Mouse (Mus musculus): Measurements from ENCODE around the gene Cd79a. TPM values are rescaled to one million over a fixed set of nuclear protein-coding genes. Genes with fewer than 3 reads are reported as not detected.

The Cd79a gene
- polyA plus RNA-seq (2014; fragmentation: Illumina TruSeq; extraction: RNeasy Lipid Tissue Mini Kit (QIAGEN cat#74804); ENCODE audit: low read depth, low replicate concordance) = 1.3 TPM

GRCm38 (mm10) chr7:24897224-24897623, at the start of gene Cd79a:
TSS of gene Cd79a (plus strand) at chr7:24897381.

GRCm38 (mm10) chr7:24861913-24862312, 35.3 kb upstream of the Cd79a start, which contains the start of gene Gm9844:
TSS of gene Gm9844 (plus strand) at chr7:24862213.

GRCm38 (mm10) chr7:24869532-24870165, 27.5 kb upstream of the Cd79a start, which contains the start of the genes Lypd4 and Dmrtc2:
TSS of gene Lypd4 (minus strand) at chr7:24869941.
TSS of gene Dmrtc2 (plus strand) at chr7:24870057.

GRCm38 (mm10) chr7:24883896-24884692, 13.1 kb upstream of the Cd79a start, which contains the start of gene Rps19:
TSS of gene Rps19 (plus strand) at chr7:24884371.

GRCm38 (mm10) chr7:24902630-24903443, 5.7 kb downstream of the Cd79a start, which contains the start of gene Arhgef1:
TSS of gene Arhgef1 (plus strand) at chr7:24902912.

GRCm38 (mm10) chr7:24944257-24944950, 47.2 kb downstream of the Cd79a start, which contains the start of gene Gm4881:
TSS of gene Gm4881 (minus strand) at chr7:24944494.

Other genes with a start within 250 kb of the Cd79a start
- gene Tex101, start 220.7 kb upstream of the Cd79a start, polyA plus RNA-seq (2014; fragmentation: Illumina TruSeq; extraction: RNeasy Lipid Tissue Mini Kit (QIAGEN cat#74804); ENCODE audit: low read depth, low replicate concordance) = not detected
- gene BC049730, start 188.1 kb upstream of the Cd79a start, polyA plus RNA-seq (2014; fragmentation: Illumina TruSeq; extraction: RNeasy Lipid Tissue Mini Kit (QIAGEN cat#74804); ENCODE audit: low read depth, low replicate concordance) = not detected
- not detected for gene Gm4763, start 170.5 kb upstream of the Cd79a start, polyA plus RNA-seq (2014; fragmentation: Illumina TruSeq; extraction: RNeasy Lipid Tissue Mini Kit (QIAGEN cat#74804); ENCODE audit: low read depth, low replicate concordance)
- gene Cd177, start 137.1 kb upstream of the Cd79a start, polyA plus RNA-seq (2014; fragmentation: Illumina TruSeq; extraction: RNeasy Lipid Tissue Mini Kit (QIAGEN cat#74804); ENCODE audit: low read depth, low replicate concordance) = 7.5 TPM
- gene Ceacam10, start 120.2 kb upstream of the Cd79a start, polyA plus RNA-seq (2014; fragmentation: Illumina TruSeq; extraction: RNeasy Lipid Tissue Mini Kit (QIAGEN cat#74804); ENCODE audit: low read depth, low replicate concordance) = 116 TPM
- not detected for gene Gm9844, start 35.2 kb upstream of the Cd79a start, polyA plus RNA-seq (2014; fragmentation: Illumina TruSeq; extraction: RNeasy Lipid Tissue Mini Kit (QIAGEN cat#74804); ENCODE audit: low read depth, low replicate concordance)
- not detected for gene Lypd4, start 27.4 kb upstream of the Cd79a start, polyA plus RNA-seq (2014; fragmentation: Illumina TruSeq; extraction: RNeasy Lipid Tissue Mini Kit (QIAGEN cat#74804); ENCODE audit: low read depth, low replicate concordance)
- gene Dmrtc2, start 27.3 kb upstream of the Cd79a start, polyA plus RNA-seq (2014; fragmentation: Illumina TruSeq; extraction: RNeasy Lipid Tissue Mini Kit (QIAGEN cat#74804); ENCODE audit: low read depth, low replicate concordance) = not detected
- 24.5 TPM for gene Rps19, start 13.0 kb upstream of the Cd79a start, polyA plus RNA-seq (2014; fragmentation: Illumina TruSeq; extraction: RNeasy Lipid Tissue Mini Kit (QIAGEN cat#74804); ENCODE audit: low read depth, low replicate concordance)
- 1.7 TPM for gene Arhgef1, start 5.5 kb downstream of the Cd79a start, polyA plus RNA-seq (2014; fragmentation: Illumina TruSeq; extraction: RNeasy Lipid Tissue Mini Kit (QIAGEN cat#74804); ENCODE audit: low read depth, low replicate concordance)
- gene Gm4881, start 47.1 kb downstream of the Cd79a start, polyA plus RNA-seq (2014; fragmentation: Illumina TruSeq; extraction: RNeasy Lipid Tissue Mini Kit (QIAGEN cat#74804); ENCODE audit: low read depth, low replicate concordance) = not detected
- gene Rabac1, start 75.4 kb downstream of the Cd79a start, polyA plus RNA-seq (2014; fragmentation: Illumina TruSeq; extraction: RNeasy Lipid Tissue Mini Kit (QIAGEN cat#74804); ENCODE audit: low read depth, low replicate concordance) = not detected
- gene Atp1a3, start 108.6 kb downstream of the Cd79a start, polyA plus RNA-seq (2014; fragmentation: Illumina TruSeq; extraction: RNeasy Lipid Tissue Mini Kit (QIAGEN cat#74804); ENCODE audit: low read depth, low replicate concordance) = not detected
- gene Grik5, start 175.0 kb downstream of the Cd79a start, polyA plus RNA-seq (2014; fragmentation: Illumina TruSeq; extraction: RNeasy Lipid Tissue Mini Kit (QIAGEN cat#74804); ENCODE audit: low read depth, low replicate concordance) = 0.63 TPM
- gene Zfp574, start 175.2 kb downstream of the Cd79a start, polyA plus RNA-seq (2014; fragmentation: Illumina TruSeq; extraction: RNeasy Lipid Tissue Mini Kit (QIAGEN cat#74804); ENCODE audit: low read depth, low replicate concordance) = 0.95 TPM

Measured in sigmoid colon, adult 10 weeks (tissue).